Comparison of ENCODE assay signal across 11 mouse cellular contexts in genomic region chr5:81909964-81910363, GRCm38 (mm10).
DNase-seq lines count a peak whose midpoint lies in the region; ATAC-seq and TF ChIP-seq lines count a peak whose summit lies in the region.
"Had no signal": no experiment of that assay in that cellular context is flagged by ENCODE, and none has a peak within 500 bp of the region (broad histone marks: within the 10 kb centered on the region; RNA-seq: fewer than 3 reads in every experiment).

No protein-coding gene starts in this region.

- H3K4me3 ChIP-seq in kidney, adult 2 months (ENCODE audit: insufficient read depth, low read depth, low read length), result no peak overlapping the region
- no peak overlapping the region for H3K4me3 ChIP-seq in intestine, embryonic 15.5 days (replicated peaks)

- H3K27me3 ChIP-seq in kidney, adult 2 months (replicated peaks; ENCODE audit: control insufficient read depth, insufficient read depth, low read length), result no peaks in the 10 kb centered on the region
- H3K27me3 ChIP-seq in intestine, embryonic 15.5 days (replicated peaks), result no peaks in the 10 kb centered on the region

- H3K9ac ChIP-seq in intestine, embryonic 15.5 days, result no peak overlapping the region

- no peaks in the 10 kb centered on the region for H3K9me3 ChIP-seq in intestine, embryonic 15.5 days

- peak; percentile 86 for ATAC-seq in intestine, embryonic 15.5 days

- 32% methylated on average over 8 of the region's 8 CpGs for WGBS in kidney, adult 2 months
- 18% methylated on average over 8 of the region's 8 CpGs for WGBS in intestine, embryonic 15.5 days

- no peak for TF ChIP-seq POLR2A in kidney, adult 2 months (IDR thresholded peaks at IDR 0.05; ENCODE audit: low read depth, low read length)

- H3K4me1 ChIP-seq in kidney, adult 2 months (ENCODE audit: control insufficient read depth, insufficient read depth, low read length), result no peaks in the 10 kb centered on the region
- no peaks in the 10 kb centered on the region for H3K4me1 ChIP-seq in intestine, embryonic 15.5 days (replicated peaks)

- peak; percentile 29 to 70 for DNase-seq in adrenal gland, adult (ENCODE audit: inconsistent age in 2 of 2, low spot score in 1 of 2)
- DNase-seq in adrenal gland, postnatal 4 days (ENCODE audit: low spot score in 2 of 2), result no peak
- peak; percentile 7 for DNase-seq in kidney, adult 2 months
- no peak for DNase-seq in kidney, adult 8-10 months
- DNase-seq in adrenal gland, postnatal 10 days, result peak; percentile 26
- DNase-seq in left cerebral cortex, adult 9 months (ENCODE audit: low spot score in 2 of 2), result no peak
- no peak for DNase-seq in lung, postnatal 14 days
- DNase-seq: left cerebral cortex, postnatal 4 days; spleen, adult 18-20 months; thymus, adult 2 months had no signal

- H3K36me3 ChIP-seq in kidney, adult 2 months (ENCODE audit: control insufficient read depth, insufficient read depth, low read length), result no peaks in the 10 kb centered on the region
- no peaks in the 10 kb centered on the region for H3K36me3 ChIP-seq in intestine, embryonic 15.5 days

- no peak overlapping the region for H3K27ac ChIP-seq in kidney, adult 2 months (ENCODE audit: insufficient read depth, low read depth, low read length)
- H3K27ac ChIP-seq in intestine, embryonic 15.5 days, result no peak overlapping the region

- TF ChIP-seq CTCF in kidney, adult 2 months (conservative IDR thresholded peaks at IDR 0.05; ENCODE audit: insufficient read depth, insufficient read length, low read depth, low read length), result no peak

- no peak overlapping the region for H3K4me2 ChIP-seq in intestine, embryonic 15.5 days (replicated peaks)

Comparison
In these comparisons a context has a peak if more than half of its experiments do, and no peak if none do; other contexts are left out.
1. DNase-seq: peak in adrenal gland, adult (2 of 2), kidney, adult 2 months (single experiment) and adrenal gland, postnatal 10 days (single experiment); none in adrenal gland, postnatal 4 days (0 of 2), kidney, adult 8-10 months (0 of 2), left cerebral cortex, adult 9 months (0 of 2) and lung, postnatal 14 days (single experiment).